Mouse (Mus musculus): ENCODE data around the gene Crmp1. TPM values are rescaled to one million over a fixed set of nuclear protein-coding genes. Genes with fewer than 3 reads are reported as not detected.

The Crmp1 gene
- polyA plus RNA-seq, 1 experiment from 2014 or later = 106 TPM

GRCm38 (mm10) chr5:37215276-37215675 is 26.5 kb upstream of the Crmp1 start:
- H3K27ac ChIP-seq = no peak overlapping the region
- no peak for DNase-seq (ENCODE audit: extremely low spot score, low spot score)
- H3K4me1 ChIP-seq = 0 out of 2 replicates have a peak, but pooled peaks cover 2% of the 10 kb centered on the region
- WGBS = 89% methylated on average over 7 of the region's 7 CpGs
- no peaks in the 10 kb centered on the region for H3K27me3 ChIP-seq (ENCODE audit: poor library complexity, severe bottlenecking)
- no peaks in the 10 kb centered on the region for H3K36me3 ChIP-seq (replicated peaks)
- no peak overlapping the region for H3K4me3 ChIP-seq
- peaks cover 4% of the 10 kb centered on the region; the same call in 1 of the 2 replicates for H3K9me3 ChIP-seq

- Histone ChIP-seq H3K27me3 (ENCODE audit: poor library complexity, severe bottlenecking) (no peaks in the 10 kb centered on the region), H3K9me3 (peaks cover 4% of the 10 kb centered on the region; the same call in 1 of the 2 replicates), H3K4me1 (peaks cover 15% of the 10 kb centered on the region), H3K27ac (no peak overlapping the region), H3K4me3 (no peak overlapping the region), H3K36me3 (replicated peaks) (no peaks in the 10 kb centered on the region)
- DNase-seq (ENCODE audit: extremely low spot score, low spot score) = no peak
- WGBS = 45% methylated on average over 5 of the region's 5 CpGs
Observed at GRCm38 (mm10) chr5:37219615-37220014, 22.1 kb upstream of the Crmp1 start.

GRCm38 (mm10) chr5:37220575-37220974 is 21.2 kb upstream of the Crmp1 start:
- Histone ChIP-seq H3K36me3 (replicated peaks) (no peaks in the 10 kb centered on the region), H3K27me3 (ENCODE audit: poor library complexity, severe bottlenecking) (no peaks in the 10 kb centered on the region), H3K4me1 (peaks cover 15% of the 10 kb centered on the region), H3K9me3 (no peaks in the 10 kb centered on the region), H3K27ac (no peak overlapping the region), H3K4me3 (no peak overlapping the region)
- WGBS = 93% methylated on average over 5 of the region's 5 CpGs
- no peak for DNase-seq (ENCODE audit: extremely low spot score, low spot score)

GRCm38 (mm10) chr5:37221563-37221962 is 20.2 kb upstream of the Crmp1 start:
- no peak overlapping the region for H3K4me3 ChIP-seq
- 63% methylated on average over 6 of the region's 6 CpGs for WGBS
- H3K9me3 ChIP-seq = no peaks in the 10 kb centered on the region
- H3K27me3 ChIP-seq (ENCODE audit: poor library complexity, severe bottlenecking) = no peaks in the 10 kb centered on the region
- no peak overlapping the region for H3K27ac ChIP-seq
- DNase-seq (ENCODE audit: extremely low spot score, low spot score) = no peak
- no peaks in the 10 kb centered on the region for H3K36me3 ChIP-seq (replicated peaks)
- peaks cover 15% of the 10 kb centered on the region for H3K4me1 ChIP-seq

- H3K4me3 ChIP-seq = no peak overlapping the region
- no peaks in the 10 kb centered on the region for H3K27me3 ChIP-seq (ENCODE audit: poor library complexity, severe bottlenecking)
- peaks cover 15% of the 10 kb centered on the region for H3K4me1 ChIP-seq
- no peaks in the 10 kb centered on the region for H3K36me3 ChIP-seq (replicated peaks)
- no peak for DNase-seq (ENCODE audit: extremely low spot score, low spot score)
- H3K9me3 ChIP-seq = no peaks in the 10 kb centered on the region
- no peak overlapping the region for H3K27ac ChIP-seq
- WGBS = 67% methylated on average over 8 of the region's 8 CpGs
Observed at GRCm38 (mm10) chr5:37222316-37222715, 19.4 kb upstream of the Crmp1 start.

- H3K4me3 ChIP-seq = no peak overlapping the region
- 89% methylated on average over 1 of the region's 1 CpGs for WGBS
Observed at GRCm38 (mm10) chr5:37225708-37226107, 16.0 kb upstream of the Crmp1 start.

GRCm38 (mm10) chr5:37227956-37228680 is 13.6 kb upstream of the Crmp1 start:
- no peak overlapping the region for H3K4me3 ChIP-seq
- no peaks in the 10 kb centered on the region for H3K36me3 ChIP-seq (replicated peaks)
- DNase-seq (ENCODE audit: extremely low spot score, low spot score) = no peak
- no peaks in the 10 kb centered on the region for H3K27me3 ChIP-seq (ENCODE audit: poor library complexity, severe bottlenecking)
- no peaks in the 10 kb centered on the region for H3K4me1 ChIP-seq
- H3K27ac ChIP-seq = no peak overlapping the region
- 76% methylated on average over 6 of the region's 6 CpGs for WGBS
- no peaks in the 10 kb centered on the region for H3K9me3 ChIP-seq

More at GRCm38 (mm10) chr5:37225708-37226107, 16.0 kb upstream of the Crmp1 start:
- H3K36me3 ChIP-seq (replicated peaks) = no peaks in the 10 kb centered on the region
- H3K4me1 ChIP-seq = peaks cover 13% of the 10 kb centered on the region
- no peaks in the 10 kb centered on the region for H3K27me3 ChIP-seq (ENCODE audit: poor library complexity, severe bottlenecking)
- H3K9me3 ChIP-seq = no peaks in the 10 kb centered on the region
- H3K27ac ChIP-seq = no peak overlapping the region
- no peak for DNase-seq (ENCODE audit: extremely low spot score, low spot score)

- Histone ChIP-seq H3K4me1 (no peaks in the 10 kb centered on the region), H3K9me3 (no peaks in the 10 kb centered on the region), H3K27me3 (ENCODE audit: poor library complexity, severe bottlenecking) (no peaks in the 10 kb centered on the region), H3K36me3 (replicated peaks) (no peaks in the 10 kb centered on the region), H3K4me3 (no peak overlapping the region), H3K27ac (no peak overlapping the region)
- WGBS = 86% methylated on average over 7 of the region's 7 CpGs
- no peak for DNase-seq (ENCODE audit: extremely low spot score, low spot score)
Observed at GRCm38 (mm10) chr5:37228894-37229293, 12.8 kb upstream of the Crmp1 start.

- Histone ChIP-seq H3K4me1 (no peaks in the 10 kb centered on the region), H3K9me3 (no peaks in the 10 kb centered on the region)
- WGBS = 65% methylated on average over 9 of the region's 9 CpGs
Observed at GRCm38 (mm10) chr5:37233010-37233557, 8.7 kb upstream of the Crmp1 start.

GRCm38 (mm10) chr5:37238654-37239053 is 3.1 kb upstream of the Crmp1 start:
- 47% methylated on average over 2 of the region's 2 CpGs for WGBS
- Histone ChIP-seq H3K36me3 (replicated peaks) (no peaks in the 10 kb centered on the region), H3K27me3 (ENCODE audit: poor library complexity, severe bottlenecking) (peaks cover 60% of the 10 kb centered on the region), H3K4me3 (no peak overlapping the region), H3K9me3 (no peaks in the 10 kb centered on the region), H3K27ac (no peak overlapping the region), H3K4me1 (peaks cover 24% of the 10 kb centered on the region)
- no peak for DNase-seq (ENCODE audit: extremely low spot score, low spot score)

More at GRCm38 (mm10) chr5:37233010-37233557, 8.7 kb upstream of the Crmp1 start:
- DNase-seq (ENCODE audit: extremely low spot score, low spot score) = no peak
- no peaks in the 10 kb centered on the region for H3K36me3 ChIP-seq (replicated peaks)
- peaks cover 9% of the 10 kb centered on the region; the same call in 1 of the 2 replicates for H3K27me3 ChIP-seq (ENCODE audit: poor library complexity, severe bottlenecking)
- no peak overlapping the region for H3K4me3 ChIP-seq
- no peak overlapping the region for H3K27ac ChIP-seq

GRCm38 (mm10) chr5:37240550-37240949 is 1.2 kb upstream of the Crmp1 start:
- DNase-seq (ENCODE audit: extremely low spot score, low spot score) = peak; percentile 44
- peaks cover 70% of the 10 kb centered on the region for H3K27me3 ChIP-seq (ENCODE audit: poor library complexity, severe bottlenecking)
- H3K36me3 ChIP-seq (replicated peaks) = no peaks in the 10 kb centered on the region
- H3K9me3 ChIP-seq = no peaks in the 10 kb centered on the region
- H3K4me3 ChIP-seq = no peak overlapping the region
- H3K4me1 ChIP-seq = peaks cover 43% of the 10 kb centered on the region
- WGBS = 2% methylated on average over 5 of the region's 5 CpGs
- H3K27ac ChIP-seq = no peak overlapping the region

GRCm38 (mm10) chr5:37241224-37241623 is 516 bp upstream of the Crmp1 start:
- Histone ChIP-seq H3K4me1 (peaks cover 48% of the 10 kb centered on the region), H3K4me3 (peak overlapping the region; percentile 59), H3K36me3 (replicated peaks) (no peaks in the 10 kb centered on the region), H3K27me3 (ENCODE audit: poor library complexity, severe bottlenecking) (peaks cover 76% of the 10 kb centered on the region), H3K9me3 (no peaks in the 10 kb centered on the region), H3K27ac (no peak overlapping the region)
- no peak for DNase-seq (ENCODE audit: extremely low spot score, low spot score)
- WGBS = 12% methylated on average over 9 of the region's 9 CpGs
